Mouse (Mus musculus): Measurements from ENCODE around the gene Cfap58. TPM values are rescaled to one million over a fixed set of nuclear protein-coding genes. Genes with fewer than 3 reads are reported as not detected.

Gene Cfap58
- under 1 TPM; 0.39 to 0.59 TPM for total RNA-seq (2021)

GRCm38 (mm10) chr19:47937443-47938406 is at the start of gene Cfap58:
Cfap58 (plus strand) TSS chr19:47937675.
- DNase-seq (ENCODE audit: extremely low spot score in 1 of 2, low spot score in 1 of 2), result peak; percentile 29 to 34

DNA sequence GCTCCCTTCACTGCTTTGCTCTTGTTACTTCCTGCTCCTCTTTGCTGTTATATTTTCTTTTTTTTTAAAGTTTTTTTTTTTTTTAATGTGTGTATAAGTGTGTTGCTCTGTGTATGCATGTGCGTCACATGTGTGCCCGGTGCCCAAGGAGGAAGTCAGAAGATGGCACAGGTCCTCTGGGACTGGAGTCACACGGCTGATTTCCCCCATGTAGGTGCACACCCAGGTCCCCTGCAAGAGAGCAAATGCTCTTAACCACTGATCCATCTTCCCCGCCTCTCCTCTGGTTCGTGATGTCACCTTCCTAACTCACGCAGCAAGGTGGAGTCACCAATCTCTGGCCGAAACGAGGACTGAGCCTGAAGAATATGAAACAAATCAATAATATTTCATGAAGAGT is 49.4 kb upstream of the Cfap58 start:
- DNase-seq (ENCODE audit: extremely low spot score in 1 of 2, low spot score in 1 of 2), result no peak

- DNase-seq (ENCODE audit: extremely low spot score in 1 of 2, low spot score in 1 of 2), result no peak
Measured at GRCm38 (mm10) chr19:47890489-47891130, 46.9 kb upstream of the Cfap58 start.

GRCm38 (mm10) chr19:47891562-47892312 is 45.7 kb upstream of the Cfap58 start:
- DNase-seq (ENCODE audit: extremely low spot score in 1 of 2, low spot score in 1 of 2), result no peak

- DNase-seq (ENCODE audit: extremely low spot score in 1 of 2, low spot score in 1 of 2), result no peak
Measured at GRCm38 (mm10) chr19:47893092-47893491, 44.4 kb upstream of the Cfap58 start.

- no peak for DNase-seq (ENCODE audit: extremely low spot score in 1 of 2, low spot score in 1 of 2)
Measured at GRCm38 (mm10) chr19:47898472-47899079, 38.9 kb upstream of the Cfap58 start.

DNA sequence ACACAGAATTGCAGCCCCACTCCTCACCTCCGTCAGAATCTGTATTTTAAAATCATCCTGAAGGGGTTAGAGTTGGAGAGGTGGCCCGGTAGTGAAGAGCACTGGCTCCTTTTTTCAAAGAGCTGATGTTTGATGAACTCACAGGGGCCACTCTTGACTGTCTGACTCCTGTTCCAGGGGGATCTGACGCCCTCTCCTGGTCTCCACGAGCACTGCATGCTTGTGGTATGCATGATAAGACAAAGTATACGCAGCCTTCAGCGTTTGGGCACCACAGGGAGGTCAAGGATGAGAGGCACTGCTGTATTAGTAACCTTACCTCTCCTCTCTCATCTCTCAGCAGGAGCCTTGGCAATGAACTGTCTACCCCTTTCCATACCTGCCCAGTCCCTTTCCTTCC is 37.5 kb upstream of the Cfap58 start:
- no peak for DNase-seq (ENCODE audit: extremely low spot score in 1 of 2, low spot score in 1 of 2)

DNA sequence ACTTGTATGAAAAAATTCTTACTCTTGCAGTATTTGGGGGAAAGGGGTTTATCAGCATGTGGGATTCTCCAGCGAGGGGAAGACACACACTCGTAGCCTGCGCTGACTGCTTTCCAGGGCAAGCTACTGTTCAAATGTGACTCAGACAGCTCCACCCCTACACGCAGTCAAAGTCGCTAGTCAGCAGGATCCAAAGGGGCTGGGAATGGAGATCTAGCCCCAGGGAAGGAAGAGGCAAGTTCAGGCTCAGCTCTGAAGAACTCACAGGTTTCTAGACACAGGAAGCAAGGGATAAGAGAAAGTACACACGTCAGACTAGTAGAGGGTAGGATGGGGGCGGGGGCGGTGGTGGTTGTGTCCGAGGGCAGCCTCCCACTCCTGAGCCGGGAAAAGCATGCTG is 36.9 kb upstream of the Cfap58 start:
- DNase-seq (ENCODE audit: extremely low spot score in 1 of 2, low spot score in 1 of 2), result no peak

DNA sequence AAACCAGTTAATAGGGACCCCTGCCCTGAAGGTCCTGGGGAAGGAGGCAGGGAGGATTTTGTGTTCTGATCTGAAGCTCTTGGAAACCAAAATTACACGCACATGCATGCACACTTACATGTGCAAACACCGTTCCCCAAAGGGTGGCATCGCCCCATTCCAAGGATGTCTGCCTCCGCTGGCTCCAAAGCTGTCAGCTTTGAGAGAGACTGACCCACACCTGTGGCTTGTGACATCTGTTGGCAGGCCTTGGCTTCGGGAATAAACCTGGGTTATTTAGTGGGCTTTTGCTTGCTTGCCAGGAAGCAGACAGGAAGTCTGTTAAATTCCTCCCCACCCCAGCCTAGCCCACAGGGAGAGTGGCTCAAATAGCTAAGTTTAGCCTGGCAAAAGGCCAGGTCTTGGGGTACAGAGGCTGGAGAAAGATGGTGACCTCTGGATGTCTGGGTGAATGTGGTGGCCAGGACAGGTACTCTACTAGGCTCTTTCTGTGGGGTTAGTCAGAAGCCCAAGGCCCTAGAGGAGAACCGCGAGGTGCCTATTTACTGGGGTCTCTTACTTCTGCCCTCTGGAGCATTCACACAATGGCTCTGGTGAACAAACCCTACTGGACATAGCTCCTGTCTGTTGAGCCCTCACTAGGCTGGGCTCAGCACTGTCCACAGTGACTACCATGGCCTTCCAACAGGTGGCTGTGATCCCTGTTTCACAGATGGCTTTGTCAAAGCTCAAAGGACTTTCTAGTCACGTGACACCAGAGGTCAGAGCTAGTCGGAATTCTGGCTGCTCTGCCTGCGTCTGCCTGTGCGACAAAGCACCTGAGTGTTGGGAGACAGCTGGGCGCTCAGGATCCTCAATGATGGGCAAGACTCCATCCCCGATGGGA is 34.9 kb upstream of the Cfap58 start:
- no peak for DNase-seq (ENCODE audit: extremely low spot score in 1 of 2, low spot score in 1 of 2)

DNA sequence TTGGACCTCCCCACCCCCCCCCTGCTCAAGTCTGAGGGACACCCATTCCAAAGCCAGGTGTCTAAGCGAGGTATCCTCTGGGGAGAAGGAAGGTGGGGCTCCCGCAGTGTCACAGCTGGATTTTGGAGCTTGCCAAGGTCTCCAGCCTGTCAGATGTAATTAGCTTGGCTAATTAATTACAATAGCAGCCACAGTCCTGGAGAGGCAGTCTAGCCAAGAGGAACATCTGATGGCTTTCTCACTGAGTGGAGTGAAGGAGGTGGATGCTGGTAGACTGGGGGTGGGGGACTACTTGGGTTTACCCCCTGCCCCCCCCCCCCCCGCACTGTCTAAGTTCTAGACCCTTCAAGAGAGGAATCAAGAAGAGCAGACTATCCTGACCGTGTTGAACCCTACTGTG is 33.8 kb upstream of the Cfap58 start:
- DNase-seq (ENCODE audit: extremely low spot score in 1 of 2, low spot score in 1 of 2), result no peak

- DNase-seq (ENCODE audit: extremely low spot score in 1 of 2, low spot score in 1 of 2), result no peak
Measured at GRCm38 (mm10) chr19:47905081-47905480, 32.4 kb upstream of the Cfap58 start.

GRCm38 (mm10) chr19:47905603-47906002 is 31.9 kb upstream of the Cfap58 start:
- DNase-seq (ENCODE audit: extremely low spot score in 1 of 2, low spot score in 1 of 2), result no peak

DNA sequence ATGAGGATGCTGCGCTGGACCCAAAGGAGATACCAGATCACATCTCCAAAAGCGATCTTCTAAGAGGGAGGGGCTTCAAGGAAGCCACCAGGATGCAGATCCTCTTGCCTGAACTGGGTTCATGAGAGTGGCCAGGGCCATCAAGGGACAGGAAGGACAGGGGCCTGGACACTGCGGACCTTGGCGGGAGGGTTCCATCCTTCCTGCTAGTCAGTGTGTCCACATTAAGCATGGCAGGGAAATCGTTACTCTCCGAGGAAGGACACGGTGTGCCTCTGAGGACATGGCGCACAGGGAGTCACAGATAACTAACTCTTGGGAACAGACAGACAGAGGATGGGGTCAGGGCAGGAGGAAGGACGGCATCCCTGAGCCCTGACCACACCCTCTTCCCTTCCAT is 29.9 kb upstream of the Cfap58 start:
- no peak for DNase-seq (ENCODE audit: extremely low spot score in 1 of 2, low spot score in 1 of 2)

- no peak for DNase-seq (ENCODE audit: extremely low spot score in 1 of 2, low spot score in 1 of 2)
Measured at GRCm38 (mm10) chr19:47908961-47909371, 28.5 kb upstream of the Cfap58 start.

- DNase-seq (ENCODE audit: extremely low spot score in 1 of 2, low spot score in 1 of 2), result no peak
Measured at GRCm38 (mm10) chr19:47909387-47910116, 27.9 kb upstream of the Cfap58 start.

GRCm38 (mm10) chr19:47910117-47910618 is 27.3 kb upstream of the Cfap58 start:
- no peak for DNase-seq (ENCODE audit: extremely low spot score in 1 of 2, low spot score in 1 of 2)

DNA sequence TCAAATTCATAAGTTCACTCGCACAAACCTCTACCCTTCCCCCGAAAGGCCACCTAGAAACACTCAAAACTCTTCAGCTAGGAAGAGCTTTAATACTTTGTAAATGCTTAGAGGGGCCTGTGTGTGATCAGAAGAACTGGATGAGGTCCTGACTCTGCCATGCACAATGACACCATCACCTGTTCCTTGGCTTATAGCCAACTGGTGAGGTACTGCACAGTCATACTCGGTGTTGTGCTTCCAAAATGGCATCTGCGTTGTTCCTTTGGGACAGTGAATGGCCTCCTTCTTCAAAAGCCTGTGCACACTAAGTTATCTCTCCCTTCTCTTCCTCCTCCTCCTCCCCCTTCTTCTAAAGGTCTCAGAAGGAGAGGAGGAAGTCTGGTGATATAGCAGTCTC is 26.7 kb upstream of the Cfap58 start:
- no peak for DNase-seq (ENCODE audit: extremely low spot score in 1 of 2, low spot score in 1 of 2)

- DNase-seq (ENCODE audit: extremely low spot score in 1 of 2, low spot score in 1 of 2), result no peak
Measured at GRCm38 (mm10) chr19:47913344-47913743, 24.1 kb upstream of the Cfap58 start.

DNA sequence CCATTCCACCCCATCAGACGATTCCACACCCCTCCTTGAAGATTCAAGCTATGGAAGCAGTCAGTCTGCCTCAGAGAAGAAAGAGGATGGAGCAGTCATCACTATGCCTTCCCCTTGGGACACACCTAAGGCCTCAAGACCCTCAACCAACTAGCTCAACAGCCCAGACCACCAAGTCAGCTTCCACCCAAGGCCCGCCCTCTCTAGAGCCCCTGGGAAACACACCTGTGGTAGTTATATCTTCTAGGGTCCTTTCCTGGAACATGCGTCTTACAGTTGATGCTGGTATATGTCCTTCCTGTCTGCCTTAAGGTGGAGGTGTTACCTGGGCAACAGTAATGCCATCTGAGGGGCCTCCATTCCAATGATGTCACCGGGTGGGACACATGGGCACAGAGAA is 23.3 kb upstream of the Cfap58 start:
- no peak for DNase-seq (ENCODE audit: extremely low spot score in 1 of 2, low spot score in 1 of 2)

All from layer of hippocampus, postnatal 25 days (tissue).